Mouse (Mus musculus) right cerebral cortex, postnatal 10 days (tissue): ENCODE data around the gene BC025920.

Experiments used
- DNase-seq, 2 experiments: peaks; one replicate each; pipeline ENCODE4 v3.0.0; 2021; ENCODE audit warnings: low spot score in 2 of 2

The BC025920 gene

GRCm38 (mm10) chr10:81642648-81643448 is 36.8 kb downstream of the BC025920 start:
- peak in 1 of 2 experiments; percentile 26 for DNase-seq

DNA sequence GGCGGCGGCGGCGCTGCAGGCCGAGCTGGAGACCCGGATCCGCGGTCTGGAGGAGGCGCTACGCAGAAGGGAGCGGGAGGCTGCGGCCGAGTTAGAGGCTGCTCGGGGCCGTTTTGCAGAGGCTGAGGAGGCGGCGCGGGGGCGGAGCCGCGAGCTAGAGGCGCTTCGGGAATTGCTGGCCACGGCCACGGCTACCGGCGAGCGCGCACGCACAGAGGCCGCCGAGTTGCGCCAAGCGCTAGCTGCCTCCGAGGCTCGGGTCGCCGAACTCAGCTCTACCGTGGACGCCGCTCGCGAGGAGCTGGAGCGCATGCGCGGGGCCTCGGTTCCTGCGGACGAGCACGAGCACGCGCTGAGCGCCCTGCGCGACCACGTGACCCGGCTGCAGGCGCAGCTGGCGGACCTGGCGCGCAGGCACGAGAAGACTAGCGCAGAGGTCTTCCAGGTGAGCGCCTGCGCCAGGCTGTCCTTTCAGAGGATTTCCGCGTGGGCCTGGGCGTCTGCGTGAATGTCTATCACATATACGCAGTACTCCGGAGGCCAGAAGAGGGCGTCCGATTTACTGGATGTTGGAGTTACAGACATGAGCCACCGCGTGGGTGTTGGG is 37.5 kb downstream of the BC025920 start:
- DNase-seq: peak; percentile 97

GRCm38 (mm10) chr10:81644162-81644561 is 38.1 kb downstream of the BC025920 start:
- DNase-seq: no peak

GRCm38 (mm10) chr10:81644716-81645115 is 38.6 kb downstream of the BC025920 start:
- peak; percentile 31 to 42 for DNase-seq

- no peak for DNase-seq
Observed at GRCm38 (mm10) chr10:81645391-81645790, 39.3 kb downstream of the BC025920 start.

- DNase-seq: peak; percentile 34 to 48
Observed at GRCm38 (mm10) chr10:81646015-81646555, 40.0 kb downstream of the BC025920 start.

DNA sequence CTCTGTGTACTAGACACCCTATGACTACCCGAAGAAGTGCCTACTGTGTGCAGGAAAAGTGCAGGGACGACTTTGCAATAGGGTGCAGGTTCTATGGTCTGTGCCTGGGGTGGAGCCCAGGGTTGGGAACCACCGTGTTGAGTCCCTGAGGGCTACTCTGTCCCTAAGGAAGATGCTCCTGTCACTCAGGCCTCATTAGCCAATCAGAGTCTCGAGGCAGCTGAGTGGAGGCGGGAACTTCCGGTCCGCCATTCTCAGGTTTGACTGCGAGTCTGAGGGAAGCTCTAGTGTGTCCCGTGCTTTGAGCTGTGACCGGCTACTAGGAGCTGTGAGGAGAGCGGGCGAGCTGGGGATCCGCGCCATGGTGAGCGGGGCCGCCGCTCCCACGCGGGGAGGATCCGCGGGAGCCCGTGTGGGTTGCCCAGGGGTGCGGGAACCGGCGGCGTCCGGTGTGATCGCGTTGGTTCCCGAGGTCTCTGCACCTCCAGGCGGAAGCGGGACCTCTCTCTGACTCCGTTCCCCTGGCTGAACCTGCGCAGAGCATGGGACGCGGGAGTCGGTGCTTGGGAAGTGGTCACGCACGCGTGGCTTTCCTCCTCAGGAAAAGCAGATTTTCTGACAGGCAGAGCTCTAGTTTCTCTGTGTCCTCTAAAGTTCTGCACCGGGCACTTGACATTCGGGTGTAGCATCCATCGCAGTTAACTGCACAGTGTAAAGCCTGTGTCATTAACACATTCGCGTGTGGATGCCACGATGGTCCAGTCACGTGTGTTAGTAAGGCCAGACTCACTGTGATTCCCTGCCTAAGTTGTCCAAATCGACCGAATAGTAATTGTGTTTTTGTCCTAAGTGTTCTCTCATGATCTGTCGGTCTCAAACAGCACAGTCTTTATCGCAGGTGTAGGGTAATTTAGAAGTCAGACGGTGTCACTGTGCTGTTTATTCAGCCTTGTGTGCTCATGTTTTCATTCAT is 43.0 kb downstream of the BC025920 start, which contains the start of gene Gm10778:
Gene Gm10778 (plus strand): TSS at position 257 of the 973 bp plus-strand sequence.
- peak; percentile 92 to 93 for DNase-seq

GRCm38 (mm10) chr10:81655178-81655577 is 49.1 kb downstream of the BC025920 start:
- DNase-seq: peak in 1 of 2 experiments; percentile 18

GRCm38 (mm10) chr10:81656174-81656573 is 50.1 kb downstream of the BC025920 start:
- no peak for DNase-seq
